Mouse (Mus musculus) brain, embryonic 14.5 days (tissue): ENCODE measurements around the gene Zhx3. TPM values are rescaled to one million over a fixed set of nuclear protein-coding genes. Genes with fewer than 3 reads are reported as not detected.
A peak's percentile ranks its signal among the peaks of the same experiment; 100 is the strongest.

Experiments used
- DNase-seq: peaks from one replicate; pipeline ENCODE4 v3.0.0-alpha.2; 2011; ENCODE audit warnings: low read depth
- CTCF ChIP-seq: fragments of 200-500 bp; IDR thresholded peaks from 2 replicates; pipeline ENCODE4 v1.5.1; 2012; ENCODE audit warnings: inconsistent platforms, mild to moderate bottlenecking, moderate library complexity, borderline replicate concordance; ENCODE audit not compliant: insufficient read depth, insufficient read length; ENCODE audit errors: extremely low read depth
- POLR2A ChIP-seq: fragments of 200-500 bp; IDR thresholded peaks from 2 replicates; pipeline ENCODE4 v1.6.1; 2012; ENCODE audit warnings: mild to moderate bottlenecking, inconsistent platforms, borderline replicate concordance; ENCODE audit not compliant: poor library complexity, insufficient read depth, insufficient read length, severe bottlenecking; ENCODE audit errors: extremely low read depth
- polyA plus RNA-seq: library from polyadenylated mRNA; depleted of rRNA; stranded (reverse); fragments of >200 nt; gene quantifications from 2 replicates; pipeline ENCODE4 v1.2.3, GENCODE M21; 2012

Zhx3 gene
- polyA plus RNA-seq, 1 experiment, result 14.5 TPM

- TF ChIP-seq CTCF (no peak), POLR2A (no peak)
- peak; percentile 70 for DNase-seq
Observed at GRCm38 (mm10) chr2:160854687-160855086, 18.1 kb downstream of the Zhx3 start.

DNA sequence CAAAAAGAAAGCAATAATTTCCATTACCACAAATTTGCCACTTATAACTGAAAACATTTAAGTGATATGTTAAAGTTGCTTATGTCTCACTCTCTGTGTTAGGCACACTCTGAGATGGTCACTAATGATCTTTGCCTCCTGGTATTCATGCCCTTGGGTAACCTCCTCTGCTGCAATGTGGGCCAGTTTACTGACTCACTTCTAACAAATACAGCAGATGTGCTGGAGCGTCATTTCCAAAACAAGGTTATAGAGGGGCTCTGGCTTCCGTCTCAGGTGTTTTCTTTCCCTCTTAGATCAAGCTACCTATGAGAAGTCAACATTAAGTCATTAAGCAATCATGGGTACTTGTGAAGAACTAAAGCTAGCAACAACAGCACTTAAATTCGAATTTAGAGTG lies 22.4 kb downstream of the Zhx3 start:
- no peak for TF ChIP-seq POLR2A
- no peak for TF ChIP-seq CTCF
- DNase-seq, result no peak

GRCm38 (mm10) chr2:160849617-160850240 lies 23.1 kb downstream of the Zhx3 start:
- no peak for TF ChIP-seq POLR2A
- DNase-seq, result no peak

- DNase-seq, result no peak
- TF ChIP-seq CTCF, result no peak
- TF ChIP-seq POLR2A, result no peak
Observed at GRCm38 (mm10) chr2:160848186-160848585, 24.6 kb downstream of the Zhx3 start.

DNA sequence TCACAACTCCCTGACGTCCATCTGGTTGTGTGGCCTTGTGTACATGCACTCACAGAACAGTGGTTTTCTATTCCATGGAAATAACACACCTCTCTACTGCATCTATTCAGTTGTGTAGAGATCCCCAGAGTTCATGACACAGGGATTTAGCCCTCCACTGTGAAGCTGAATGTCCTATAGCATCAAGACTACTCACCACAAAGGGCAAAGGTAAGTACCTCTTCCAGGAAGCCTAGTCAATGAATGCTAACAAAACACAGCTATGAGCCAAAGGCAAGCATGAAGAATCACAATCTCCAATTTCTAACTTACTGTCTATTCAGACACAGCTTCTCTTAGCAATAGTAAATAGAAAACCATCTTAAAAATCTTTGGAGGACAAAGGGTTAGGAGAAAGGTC lies 25.1 kb downstream of the Zhx3 start:
- TF ChIP-seq CTCF (no peak), POLR2A (no peak)
- DNase-seq, result no peak

DNA sequence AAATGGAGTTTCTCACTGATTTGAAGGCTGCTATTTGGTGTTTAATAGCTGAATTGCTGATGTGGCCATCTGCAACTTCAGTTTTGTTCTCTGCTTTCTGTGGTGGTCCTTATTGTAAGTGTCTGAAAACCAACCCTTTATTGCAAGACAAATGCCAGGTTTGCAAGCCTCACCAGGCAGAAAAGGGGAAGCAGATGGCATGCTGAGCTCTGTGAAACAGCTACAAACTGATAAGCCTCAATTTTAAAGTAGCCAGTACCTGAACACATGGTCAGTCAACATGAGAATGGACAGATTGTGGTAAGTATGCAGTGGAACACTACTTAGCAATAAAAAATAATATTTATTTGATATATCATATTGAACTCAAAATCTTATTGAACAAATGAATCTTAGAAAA lies 32.0 kb downstream of the Zhx3 start:
- DNase-seq, result peak; percentile 39
- TF ChIP-seq POLR2A (no peak), CTCF (no peak)

GRCm38 (mm10) chr2:160810802-160811201 lies 62.0 kb downstream of the Zhx3 start:
- DNase-seq, result no peak
- TF ChIP-seq POLR2A, result no peak
- TF ChIP-seq CTCF, result no peak

- TF ChIP-seq CTCF (no peak), POLR2A (no peak)
- DNase-seq, result no peak
Observed at GRCm38 (mm10) chr2:160810376-160810775, 62.4 kb downstream of the Zhx3 start.

DNA sequence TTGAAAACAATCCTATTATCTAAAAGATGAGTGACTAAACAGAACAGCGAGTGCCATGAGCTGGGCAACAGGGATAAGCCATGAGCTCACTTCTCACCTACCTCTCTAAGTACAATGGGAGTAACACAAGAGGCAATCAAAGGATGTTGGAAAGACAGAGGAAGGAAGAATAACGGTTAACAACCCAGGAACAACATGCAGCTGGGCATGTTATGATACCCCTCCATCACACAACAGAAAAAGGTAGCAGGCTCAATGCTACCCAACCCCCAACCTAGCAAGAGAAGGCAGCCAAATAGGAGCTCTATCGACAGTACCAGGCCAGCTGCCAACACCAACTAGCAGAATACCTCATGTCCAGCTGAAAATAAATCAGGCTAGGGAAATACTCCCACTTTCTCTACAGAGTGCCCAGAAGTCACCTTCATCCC lies 66.7 kb downstream of the Zhx3 start:
- TF ChIP-seq POLR2A, result no peak
- no peak for TF ChIP-seq CTCF
- peak; percentile 27 for DNase-seq

GRCm38 (mm10) chr2:160804794-160805527 lies 67.8 kb downstream of the Zhx3 start:
- TF ChIP-seq CTCF (no peak), POLR2A (no peak)
- no peak for DNase-seq

- DNase-seq, result no peak
- TF ChIP-seq POLR2A, result no peak
Observed at GRCm38 (mm10) chr2:160802326-160802725, 70.5 kb downstream of the Zhx3 start.

DNA sequence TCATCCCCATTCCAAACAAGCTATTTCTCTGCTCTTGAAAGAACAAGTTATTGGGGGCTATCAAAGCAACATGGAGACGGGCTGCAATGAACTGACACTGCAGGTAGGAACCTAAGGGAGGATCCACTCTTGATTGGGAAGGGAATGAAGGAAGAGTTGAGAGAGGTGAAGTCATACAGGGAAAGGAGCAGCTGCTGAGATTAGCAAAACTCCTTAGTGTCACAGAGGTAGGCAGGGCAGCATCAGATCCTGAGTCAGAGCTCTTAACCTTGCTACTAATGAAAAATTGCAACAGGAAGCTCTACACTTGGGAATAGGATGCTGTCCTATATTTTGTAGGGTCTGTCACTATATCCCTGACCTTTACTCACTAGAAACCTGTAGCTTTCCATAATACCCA lies 71.8 kb downstream of the Zhx3 start:
- no peak for TF ChIP-seq POLR2A
- no peak for TF ChIP-seq CTCF
- DNase-seq, result no peak
